18 mouse cellular contexts compared by ENCODE assay signal in the genomic region with DNA sequence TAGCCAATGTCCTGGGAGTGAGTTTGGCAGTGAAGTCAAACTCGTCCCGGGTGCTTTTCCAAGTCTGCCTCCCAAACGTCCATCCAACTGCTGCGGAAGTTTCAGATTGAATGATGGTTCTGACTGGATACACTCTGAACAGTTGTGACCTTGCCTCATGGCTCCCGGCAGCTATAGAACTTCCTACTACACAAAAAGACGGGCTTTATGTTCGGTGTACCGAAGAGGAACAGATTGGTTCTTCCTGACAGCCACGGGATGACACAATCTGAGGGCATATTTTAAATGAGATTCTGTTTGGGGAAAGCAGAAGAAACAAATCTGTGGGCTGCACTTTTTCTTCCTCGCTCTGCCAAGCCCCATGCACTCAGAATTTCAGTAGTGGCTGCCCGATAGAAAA.
A peak's percentile ranks its signal among the peaks of the same experiment; 100 is the strongest.
DNase-seq lines count a peak whose midpoint lies in the region; TF ChIP-seq lines count a peak whose summit lies in the region.
"Had no signal": no experiment of that assay in that cellular context is flagged by ENCODE, and none has a peak within 500 bp of the region (broad histone marks: within the 10 kb centered on the region; RNA-seq: fewer than 3 reads in every experiment).

No protein-coding gene starts in this region.

- H3K4me3 ChIP-seq in left cerebral cortex, adult 2 months, result 0 out of 2 replicates have a peak overlapping the region, but pooled peaks have one; percentile 4
- H3K4me3 ChIP-seq: embryonic facial prominence, embryonic 10.5 days; erythroblast, embryonic 14.5 days; midbrain, embryonic 12.5 days had no signal

- no peak for TF ChIP-seq CTCF in left cerebral cortex, adult 2 months (IDR thresholded peaks at IDR 0.05)

- intact Hi-C loops in left cerebral cortex, adult 2 months (cut with DNase I), result no loop called here
- intact Hi-C loops in left cerebral cortex, postnatal 4 days (cut with DNase I), result no loop called here

- H3K27ac ChIP-seq in left cerebral cortex, adult 2 months, result peak overlapping the region; percentile 60
- H3K27ac ChIP-seq: embryonic facial prominence, embryonic 10.5 days; midbrain, embryonic 12.5 days had no signal

- DNase-seq in frontal cortex, postnatal 36 days (ENCODE audit: low spot score in 2 of 2), result peak; percentile 6 to 38
- DNase-seq in frontal cortex, adult 2 months (ENCODE audit: extremely low spot score in 1 of 2, low spot score in 1 of 2), result no peak
- peak in 1 of 2 experiments; percentile 21 for DNase-seq in left cerebral cortex, adult 2 months (ENCODE audit: extremely low spot score in 1 of 2, low spot score in 2 of 2)
- no peak for DNase-seq in left cerebral cortex, postnatal 4 days
- DNase-seq in right cerebral cortex, postnatal 10 days (ENCODE audit: low spot score in 2 of 2), result peak; percentile 44 to 47
- DNase-seq in right cerebral cortex, postnatal 36 days (ENCODE audit: low spot score in 2 of 2), result no peak
- DNase-seq in right cerebral cortex, postnatal 25 days, result peak; percentile 31
- DNase-seq in urinary bladder, postnatal 4 days (ENCODE audit: low spot score in 2 of 2), result no peak
- DNase-seq: adrenal gland, adult 2 months; cerebellum, postnatal 25 days; gastrocnemius, postnatal 10 days; heart, postnatal 14 days; lung, postnatal 36 days; spleen, adult 18-20 months; thymus, postnatal 14 days had no signal

Comparison
In these comparisons a context has a peak if more than half of its experiments do, and no peak if none do; other contexts are left out.
1. DNase-seq: peak in frontal cortex, postnatal 36 days (2 of 2), right cerebral cortex, postnatal 10 days (2 of 2) and right cerebral cortex, postnatal 25 days (single experiment); none in frontal cortex, adult 2 months (0 of 2), left cerebral cortex, postnatal 4 days (single experiment), right cerebral cortex, postnatal 36 days (0 of 2) and urinary bladder, postnatal 4 days (0 of 2).